Mouse (Mus musculus): ENCODE results near the gene Ehd2. TPM values are rescaled to one million over a fixed set of nuclear protein-coding genes. Genes with fewer than 3 reads are reported as not detected.

Gene Ehd2
- polyA plus RNA-seq, 1 experiment: 0.33 TPM

DNA sequence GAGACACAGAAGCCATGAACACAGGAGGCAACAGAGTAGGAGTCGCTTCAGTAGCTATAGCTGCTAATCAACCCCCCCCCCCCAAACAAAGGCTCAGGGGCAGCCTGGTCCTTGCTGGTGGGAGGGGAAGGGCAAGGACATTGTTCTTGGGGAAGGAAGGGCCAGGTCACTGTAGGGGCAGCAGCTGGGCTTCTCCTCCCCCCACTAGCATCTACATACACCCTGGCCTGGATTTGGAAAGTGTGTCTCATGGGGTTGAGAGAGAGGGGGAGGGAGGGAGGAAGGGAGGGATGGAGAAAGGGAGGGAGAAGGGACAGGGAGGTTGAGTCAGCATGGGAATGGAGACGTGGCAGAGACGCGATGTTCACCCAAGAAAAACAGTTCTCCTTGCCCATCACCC is 6.7 kb downstream of the Ehd2 start:
- TF ChIP-seq GATA1 (IDR thresholded peaks at IDR 0.05; ENCODE audit: low read length): no peak

DNA sequence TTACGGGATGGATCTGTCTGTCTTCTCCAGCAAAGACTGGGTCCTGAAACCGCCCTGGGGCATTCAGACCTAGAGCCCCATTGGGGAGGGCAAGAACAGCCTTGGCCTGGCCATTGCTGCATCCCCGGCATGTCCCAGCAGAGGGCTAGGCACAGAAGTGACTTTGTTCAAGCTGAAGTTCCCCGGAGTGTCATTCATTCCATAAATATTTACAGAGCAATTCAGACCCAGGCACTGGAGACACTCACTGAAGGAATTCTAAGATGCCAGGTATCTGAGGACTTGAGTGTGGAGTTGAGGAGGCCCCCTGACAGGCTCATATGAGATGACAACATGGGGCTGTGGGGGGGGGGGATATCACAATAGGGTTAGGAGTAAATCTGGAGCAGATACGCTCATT is 11.2 kb downstream of the Ehd2 start:
- no peak for TF ChIP-seq GATA1 (IDR thresholded peaks at IDR 0.05; ENCODE audit: low read length)

DNA sequence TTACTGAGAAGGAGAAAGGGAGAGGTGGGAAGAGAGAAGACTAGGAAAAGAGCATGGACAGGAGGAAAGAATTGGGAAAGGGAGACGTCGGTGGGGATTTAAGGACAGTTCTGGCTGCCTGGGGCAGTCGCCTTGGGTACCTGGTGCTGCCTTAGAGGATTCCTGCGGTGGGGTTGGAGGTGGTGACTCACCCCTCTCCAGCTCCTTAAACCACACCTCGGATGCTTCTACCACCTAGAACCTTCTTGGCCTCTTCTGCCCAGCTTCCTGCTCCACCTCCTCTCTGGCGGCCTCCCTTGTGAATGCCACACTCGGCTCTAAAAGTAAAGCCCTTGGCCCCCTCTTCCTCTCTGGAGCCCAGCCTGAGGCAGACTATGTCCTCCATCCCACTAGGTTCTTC is 11.9 kb downstream of the Ehd2 start:
- no peak for TF ChIP-seq GATA1 (IDR thresholded peaks at IDR 0.05; ENCODE audit: low read length)

DNA sequence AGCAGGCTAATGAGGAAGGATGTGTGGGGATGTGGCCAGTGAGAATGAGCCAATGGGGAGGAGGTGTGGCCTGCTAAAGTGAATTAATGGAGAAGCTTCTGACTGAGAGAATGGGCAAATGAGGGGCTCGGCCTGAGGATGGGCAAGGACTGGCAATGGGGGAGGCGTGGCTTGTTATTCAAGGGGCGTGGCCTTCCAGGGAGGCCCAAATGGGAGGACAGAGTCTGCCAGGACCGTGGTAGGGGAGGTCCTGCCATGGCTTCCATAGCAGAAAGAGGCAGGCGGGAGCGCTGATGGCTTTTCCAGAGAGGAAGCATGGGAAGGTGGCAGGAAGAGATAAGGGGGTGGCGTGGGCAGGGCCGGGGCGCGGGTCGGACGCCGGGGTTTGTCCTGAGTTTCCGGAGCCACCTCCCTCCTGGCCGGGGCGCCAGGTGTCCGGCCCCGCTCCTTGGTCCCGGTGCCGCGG is 12.4 kb downstream of the Ehd2 start:
- TF ChIP-seq GATA1 (IDR thresholded peaks at IDR 0.05; ENCODE audit: low read length): no peak

DNA sequence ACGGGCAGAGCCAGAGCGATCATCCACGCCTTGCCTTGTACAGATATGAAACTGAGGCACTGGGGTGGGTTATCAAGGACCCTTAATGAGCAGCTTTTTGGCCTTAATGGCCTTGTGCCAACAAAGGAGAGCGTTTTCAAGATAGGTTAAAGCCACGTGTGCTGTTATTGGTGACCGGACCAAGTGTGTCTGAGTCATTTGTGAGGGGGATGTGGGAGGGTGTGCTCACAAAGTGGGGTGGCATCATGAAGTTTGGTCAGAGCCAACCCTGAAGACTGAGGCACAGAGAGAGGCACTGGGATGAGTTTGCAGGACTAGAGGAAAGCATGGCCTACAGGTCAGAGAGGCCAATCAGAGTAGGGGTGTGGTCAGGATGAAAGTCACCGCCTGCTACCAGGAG is 12.9 kb downstream of the Ehd2 start:
- TF ChIP-seq GATA1 (IDR thresholded peaks at IDR 0.05; ENCODE audit: low read length): no peak

DNA sequence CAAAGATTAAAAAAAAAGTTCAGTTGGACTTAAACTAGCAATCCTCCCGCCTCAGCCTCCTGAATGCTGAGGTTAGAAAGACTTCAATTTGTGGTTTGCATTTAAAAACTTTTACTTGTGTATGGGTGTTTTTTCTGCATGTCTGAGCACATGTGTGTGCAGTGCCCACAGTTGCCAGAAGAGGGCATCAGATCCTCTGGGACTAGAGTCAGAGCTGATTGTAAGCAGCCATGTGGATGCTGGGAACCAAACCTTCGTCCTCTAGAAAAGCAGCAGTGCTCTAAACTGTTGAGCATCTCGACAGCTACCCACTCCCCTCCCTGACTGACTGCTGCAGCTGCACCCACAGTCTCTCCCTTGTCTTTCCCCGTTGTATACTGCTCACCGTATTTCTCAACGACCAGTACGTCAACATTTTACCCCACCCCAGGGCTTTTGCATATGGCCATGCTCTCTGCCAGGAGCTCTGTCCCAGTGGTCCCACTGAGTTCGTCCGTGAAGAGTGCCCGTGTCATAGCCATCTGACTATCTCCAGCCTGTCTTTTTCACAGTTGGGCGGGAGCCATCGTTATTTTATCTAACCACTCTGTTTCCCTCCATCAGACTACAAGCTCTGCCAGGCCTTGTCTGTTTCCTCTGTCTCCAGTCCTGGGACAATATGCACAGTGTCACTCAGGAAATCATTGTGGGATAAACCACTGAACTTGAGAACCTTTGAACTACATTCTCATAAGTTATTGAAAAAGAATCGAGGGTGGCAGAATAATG is 13.9 kb downstream of the Ehd2 start:
- no peak for TF ChIP-seq GATA1 (IDR thresholded peaks at IDR 0.05; ENCODE audit: low read length)

DNA sequence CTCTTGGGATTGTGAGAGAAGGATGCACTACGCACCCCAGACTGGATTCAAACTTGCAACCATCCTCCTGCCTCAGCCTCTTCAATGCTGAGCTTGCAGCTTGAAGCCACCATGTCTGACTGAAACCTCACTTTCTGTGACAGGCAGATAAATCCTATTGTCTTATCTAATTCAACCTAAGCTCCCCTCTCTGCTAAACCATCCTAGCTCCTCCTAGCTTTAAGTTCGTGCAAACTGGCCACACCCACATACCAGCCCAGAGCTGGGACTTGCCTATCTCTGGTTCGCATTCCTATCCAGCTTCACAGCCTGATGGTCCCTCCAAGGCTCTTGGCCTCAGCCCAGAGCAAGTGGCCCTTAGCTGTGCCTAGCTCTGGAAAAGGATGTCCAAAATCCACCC is 15.0 kb downstream of the Ehd2 start:
- TF ChIP-seq GATA1 (IDR thresholded peaks at IDR 0.05; ENCODE audit: low read length): no peak

DNA sequence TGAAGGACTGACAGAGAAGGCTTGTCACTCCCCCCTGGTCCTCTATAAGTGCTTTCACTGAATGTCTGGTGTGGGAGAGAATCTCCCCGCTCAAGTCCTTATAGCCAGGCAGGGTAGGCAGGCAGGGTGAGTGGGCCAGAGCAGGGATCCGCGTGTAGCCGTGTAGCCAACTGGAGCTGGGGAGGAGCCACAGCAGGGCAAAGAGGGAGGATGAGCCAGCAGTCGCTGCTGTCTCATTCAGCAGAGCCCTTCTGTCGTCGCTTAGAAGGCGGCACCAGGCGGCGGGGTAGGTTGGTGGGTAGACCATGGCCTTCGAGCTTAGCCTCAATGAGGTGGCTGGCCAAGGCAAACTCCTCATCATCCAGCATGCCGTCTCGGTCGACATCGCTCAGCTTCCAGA is 17.4 kb downstream of the Ehd2 start:
- no peak for TF ChIP-seq GATA1 (IDR thresholded peaks at IDR 0.05; ENCODE audit: low read length)

DNA sequence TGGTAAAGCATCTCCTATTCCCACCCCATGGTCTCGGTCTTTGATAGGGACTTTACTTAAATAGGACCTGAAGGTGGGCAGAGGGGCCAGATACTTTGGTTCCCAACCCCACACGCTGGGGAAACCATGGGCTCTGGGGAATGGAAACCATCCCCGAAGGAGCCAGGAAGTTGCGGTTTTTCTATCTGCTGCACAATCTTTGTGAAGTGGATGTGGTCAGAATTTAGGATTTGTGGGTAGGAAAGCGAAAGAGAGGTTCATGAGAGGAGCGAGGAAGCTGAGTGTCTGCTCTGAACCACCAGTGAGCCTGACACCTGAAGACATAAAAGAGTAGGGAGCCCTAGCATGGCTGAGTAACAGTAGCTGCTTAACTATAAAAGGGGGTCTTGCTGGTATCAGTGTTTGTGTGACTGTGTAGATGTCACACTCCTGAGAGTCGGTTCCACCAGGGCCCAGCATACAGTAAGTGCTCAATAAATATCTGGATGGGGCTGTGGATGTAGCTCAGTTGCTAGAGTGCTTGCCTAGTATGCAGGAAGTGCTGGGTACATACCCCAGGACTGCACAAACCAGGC is 18.1 kb downstream of the Ehd2 start:
- no peak for TF ChIP-seq GATA1 (IDR thresholded peaks at IDR 0.05; ENCODE audit: low read length)

DNA sequence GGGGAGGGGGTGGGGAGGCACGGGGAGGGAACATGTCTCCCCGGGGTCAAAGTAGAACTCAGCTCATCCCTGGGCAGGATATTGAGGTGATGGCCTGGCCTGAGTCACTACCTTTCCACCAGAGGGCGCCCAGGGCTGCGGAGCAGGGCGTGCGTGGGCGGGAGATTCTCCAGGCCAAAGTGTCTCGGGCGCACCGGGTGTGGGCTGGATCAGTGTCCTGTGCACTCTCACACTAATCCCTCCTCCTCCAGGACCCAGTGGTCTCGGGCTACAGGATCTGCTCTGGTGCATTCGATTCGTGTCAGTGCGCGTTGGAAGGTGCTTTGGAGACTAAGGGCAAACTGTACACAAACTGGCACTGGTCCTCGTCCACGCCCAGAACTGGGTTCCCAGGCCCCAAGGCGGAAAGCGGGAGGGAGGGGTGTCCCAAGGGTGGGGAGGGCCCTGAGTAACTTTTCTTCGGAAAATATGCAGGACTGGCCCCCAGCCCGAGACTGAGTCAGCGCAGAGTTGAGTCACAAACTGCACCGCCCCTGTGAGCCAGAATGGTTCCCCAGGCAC is 18.9 kb downstream of the Ehd2 start:
- no peak for TF ChIP-seq GATA1 (IDR thresholded peaks at IDR 0.05; ENCODE audit: low read length)

DNA sequence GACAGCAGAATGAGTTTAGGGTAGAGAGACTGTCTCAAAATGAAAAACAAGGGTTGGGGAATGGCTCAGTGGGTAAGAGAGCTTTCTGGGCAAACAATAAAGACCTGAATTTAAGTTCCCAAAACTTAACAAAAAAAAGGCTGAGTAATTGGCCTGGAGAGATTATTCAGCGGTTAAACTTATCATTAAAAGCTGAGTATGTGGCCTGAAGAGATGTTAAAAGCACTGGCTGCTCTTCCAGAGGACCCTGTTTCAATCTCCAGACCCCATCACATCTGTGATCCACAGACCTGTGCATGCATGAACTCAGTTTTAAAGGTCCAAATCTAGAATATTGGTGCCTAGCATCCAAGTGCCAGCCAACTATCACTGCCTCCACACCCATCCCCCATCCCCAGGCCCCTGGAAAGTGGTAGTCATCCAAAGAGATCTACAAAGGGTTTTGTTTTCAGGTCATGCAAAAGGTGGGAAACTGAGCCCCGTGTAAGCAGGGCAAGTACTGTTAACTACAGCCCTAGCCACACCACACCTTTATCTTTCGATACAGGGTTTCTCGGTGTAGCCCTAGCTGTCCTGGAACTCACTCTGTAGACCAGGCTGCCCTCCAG is 19.6 kb downstream of the Ehd2 start:
- peak; percentile 44 for TF ChIP-seq GATA1 (IDR thresholded peaks at IDR 0.05; ENCODE audit: low read length)

DNA sequence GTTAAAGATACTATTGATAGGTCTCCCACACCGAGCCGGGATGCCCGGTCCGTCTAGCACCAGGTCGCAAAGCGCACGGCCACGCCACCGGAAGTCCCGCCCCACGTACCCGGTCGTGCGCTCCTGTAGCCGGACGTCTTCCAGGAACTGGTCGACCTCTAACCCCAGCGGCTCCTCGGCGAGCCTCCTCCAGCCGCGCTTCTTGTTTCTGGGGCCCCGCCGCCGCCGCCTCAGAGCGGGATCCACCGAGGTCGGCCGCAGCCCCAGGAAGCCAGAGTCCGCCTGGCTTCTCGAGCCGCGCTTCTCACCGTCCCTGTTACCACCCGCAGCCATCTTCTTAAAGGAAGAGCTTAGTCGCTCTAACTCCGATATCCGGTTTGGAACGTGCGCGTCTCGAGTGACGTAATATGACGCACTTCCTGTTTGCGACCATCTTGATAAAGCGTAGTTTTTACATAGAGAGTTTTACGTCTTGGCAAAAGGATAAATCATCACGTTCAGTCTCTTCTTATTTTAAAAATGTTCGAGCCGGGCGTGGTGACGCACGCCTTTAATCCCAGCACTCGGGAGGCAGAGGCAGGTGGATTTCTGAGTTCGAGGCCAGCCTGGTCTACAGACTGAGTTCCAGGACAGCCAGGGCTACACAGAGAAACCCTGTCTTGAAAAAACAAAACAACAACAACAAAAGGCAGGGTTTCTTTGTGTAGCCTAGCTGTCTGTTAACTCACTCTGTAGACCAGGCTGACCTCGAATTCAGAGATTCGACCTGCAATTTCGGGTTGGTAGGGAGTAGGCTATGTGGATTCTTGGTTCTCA is 21.4 kb downstream of the Ehd2 start, which contains the start of gene Nop53:
Gene Nop53, minus strand, starts transcription at position 354 of the 816 bp plus-strand sequence.
- TF ChIP-seq GATA1 (IDR thresholded peaks at IDR 0.05; ENCODE audit: low read length): peak; percentile 26

DNA sequence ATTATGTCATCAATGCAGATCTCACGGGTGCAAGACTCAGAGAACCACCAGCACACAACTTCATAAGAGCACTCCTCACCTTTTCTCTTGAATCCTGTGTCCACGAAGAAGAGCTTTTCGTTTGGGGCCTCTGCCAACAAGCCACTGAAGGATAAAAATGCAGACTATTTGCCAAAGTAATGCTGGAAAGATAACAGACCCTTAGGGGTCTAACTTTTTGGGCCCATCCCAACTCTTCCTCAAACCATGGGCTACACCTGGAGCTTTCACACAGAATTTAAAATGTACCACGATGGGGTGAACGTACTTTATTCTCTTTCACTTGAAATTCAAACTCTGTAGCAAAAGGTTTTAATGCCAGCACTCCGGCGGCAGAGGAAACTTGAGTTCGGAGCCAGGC is 22.2 kb downstream of the Ehd2 start:
- no peak for TF ChIP-seq GATA1 (IDR thresholded peaks at IDR 0.05; ENCODE audit: low read length)

DNA sequence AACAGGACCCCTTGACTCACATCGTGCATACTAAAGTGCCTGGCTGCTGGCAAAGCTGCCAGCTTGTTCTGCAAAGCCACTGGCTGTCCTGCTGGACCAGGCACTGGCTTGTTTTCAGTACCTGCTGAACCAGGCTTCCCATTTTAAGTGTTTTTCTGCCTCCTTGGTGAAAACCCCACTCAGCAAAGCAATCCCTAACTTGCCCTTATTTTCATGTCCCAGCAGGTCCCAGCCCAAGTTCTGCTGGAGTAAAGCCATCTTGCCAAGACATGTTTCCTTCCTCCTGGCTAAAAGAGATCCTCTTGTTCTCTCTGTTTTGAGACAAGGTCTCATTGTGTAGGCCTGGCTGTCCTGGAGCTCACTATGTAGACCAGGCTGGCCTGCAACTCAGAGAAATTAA is 23.1 kb downstream of the Ehd2 start:
- TF ChIP-seq GATA1 (IDR thresholded peaks at IDR 0.05; ENCODE audit: low read length): no peak

DNA sequence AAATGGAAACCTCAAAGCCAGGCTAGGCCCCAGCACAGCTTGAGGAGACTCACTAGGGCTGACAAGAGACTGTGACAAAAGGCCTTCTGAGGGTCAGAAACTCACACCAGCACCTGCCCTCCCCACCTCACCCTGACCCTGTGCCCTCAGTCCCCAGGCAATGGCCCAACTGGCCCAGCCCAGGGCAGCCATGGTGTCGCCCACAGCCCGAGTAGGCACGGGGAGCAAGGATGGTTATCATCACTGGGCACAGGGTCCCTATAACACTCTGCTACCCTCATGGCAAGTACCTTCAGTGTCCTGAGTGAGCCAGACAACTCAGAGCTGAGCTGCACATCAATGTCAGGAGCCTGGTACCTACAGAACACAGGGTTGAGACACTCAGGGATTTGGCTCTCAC is 28.7 kb downstream of the Ehd2 start:
- TF ChIP-seq GATA1 (IDR thresholded peaks at IDR 0.05; ENCODE audit: low read length): no peak

DNA sequence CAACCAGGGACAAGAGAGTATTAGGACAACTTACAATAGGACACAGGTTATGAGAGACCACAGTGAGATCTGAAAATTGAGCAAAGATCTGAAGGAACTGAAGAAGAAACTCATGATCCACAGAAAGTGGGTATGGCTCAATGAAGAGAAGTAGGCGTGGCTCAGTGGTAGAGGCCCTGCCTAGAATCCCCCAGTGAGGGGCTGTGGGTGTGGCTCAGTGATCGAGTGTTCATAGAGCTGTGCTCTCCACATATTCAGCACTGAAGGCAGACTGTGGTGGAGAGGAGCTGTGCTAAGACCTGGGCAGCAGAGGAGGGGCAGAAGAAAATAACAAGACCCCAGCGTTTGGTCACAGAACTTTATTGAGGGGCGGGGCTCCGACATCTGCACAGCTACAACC is 29.9 kb downstream of the Ehd2 start:
- TF ChIP-seq GATA1 (IDR thresholded peaks at IDR 0.05; ENCODE audit: low read length): no peak
